Mouse (Mus musculus) MEL (cell line): ENCODE data around the gene Spaca6. TPM values are rescaled to one million over a fixed set of nuclear protein-coding genes. Genes with fewer than 3 reads are reported as not detected.
A peak's percentile ranks its signal among the peaks of the same experiment; 100 is the strongest.

ENCODE experiments used
- DNase-seq: peaks from one replicate; pipeline ENCODE4 v3.0.0; 2011; ENCODE audit warnings: low read depth, low spot score
- H3K27ac ChIP-seq: 2 replicates; pipeline ENCODE4 v1.5.1; 2012; ENCODE audit warnings: low read depth, mild to moderate bottlenecking, control low read depth, low read length, moderate library complexity; ENCODE audit not compliant: control insufficient read depth
- H3K27me3 ChIP-seq, 2 experiments: fragments of 150-350 bp in 1 of 2; sonication (generic) in 1 of 2; 2 replicates each; pipeline ENCODE4 v1.6.1; 2012; ENCODE audit warnings: low read length in 2 of 2, mild to moderate bottlenecking in 2 of 2, improper control_type of control experiment in 1 of 2, moderate library complexity in 1 of 2; ENCODE audit not compliant: insufficient read depth in 2 of 2, control insufficient read depth in 1 of 2
- H3K36me3 ChIP-seq, 2 experiments: 2 replicates each; pipeline ENCODE4 v1.6.1; 2012 to 2014; ENCODE audit warnings: low read length in 2 of 2, improper control_type of control experiment in 1 of 2, inconsistent platforms in 1 of 2, mild to moderate bottlenecking in 1 of 2; ENCODE audit not compliant: insufficient read depth in 2 of 2, control insufficient read depth in 1 of 2
- H3K4me1 ChIP-seq, 2 experiments: fragments of 150-350 bp in 1 of 2; sonication (generic) in 1 of 2; 2 replicates each; pipeline ENCODE4 v1.6.1; 2012; ENCODE audit warnings: low read length in 2 of 2, improper control_type of control experiment in 1 of 2, mild to moderate bottlenecking in 1 of 2; ENCODE audit not compliant: insufficient read depth in 2 of 2, control insufficient read depth in 1 of 2
- H3K4me3 ChIP-seq, 2 experiments: fragments of 150-350 bp in 1 of 2; sonication (generic) in 1 of 2; 2 replicates each; pipeline ENCODE4 v1.5.1; 2012; ENCODE audit warnings: low read depth in 2 of 2, low read length in 2 of 2, mild to moderate bottlenecking in 2 of 2, moderate library complexity in 2 of 2, control low read depth in 1 of 2, improper control_type of control experiment in 1 of 2; ENCODE audit not compliant: control insufficient read depth in 1 of 2, insufficient read depth in 1 of 2
- H3K79me2 ChIP-seq: 2 replicates; pipeline ENCODE4 v1.6.1; 2012; ENCODE audit warnings: mild to moderate bottlenecking, low read length, moderate library complexity; ENCODE audit not compliant: control insufficient read depth, poor library complexity, insufficient read depth
- H3K9ac ChIP-seq: 2 replicates; pipeline ENCODE4 v1.6.1; 2012; ENCODE audit warnings: low read depth, mild to moderate bottlenecking, control low read depth, low read length, moderate library complexity; ENCODE audit not compliant: control insufficient read depth, poor library complexity, severe bottlenecking
- H3K9me3 ChIP-seq: fragments of 150-350 bp; sonication (generic); replicated peaks from 2 replicates; pipeline ENCODE4 v1.6.1; 2012; ENCODE audit warnings: mild to moderate bottlenecking, low read length, improper control_type of control experiment, moderate library complexity; ENCODE audit not compliant: insufficient read depth
- BHLHE40 ChIP-seq: IDR thresholded peaks from 2 replicates; pipeline ENCODE4 v1.6.1; 2012; ENCODE audit warnings: low read depth, mild to moderate bottlenecking, inconsistent platforms, low read length, improper control_type of control experiment, borderline replicate concordance
- CHD2 ChIP-seq: IDR thresholded peaks from 2 replicates; pipeline ENCODE4 v1.6.1; 2011; ENCODE audit warnings: low read length, improper control_type of control experiment
- CTCF ChIP-seq, 3 experiments: IDR thresholded peaks in 2 of 3; conservative IDR thresholded peaks in 1 of 3; 2 replicates each; pipeline ENCODE4 v1.5.1; 2011 to 2012; ENCODE audit warnings: low read length in 3 of 3, low read depth in 2 of 3, mild to moderate bottlenecking in 2 of 3, improper control_type of control experiment in 1 of 3, inconsistent platforms in 1 of 3, mixed read lengths in 1 of 3, moderate library complexity in 1 of 3; ENCODE audit not compliant: control insufficient read depth in 1 of 3, insufficient read depth in 1 of 3, poor library complexity in 1 of 3, severe bottlenecking in 1 of 3
- E2F4 ChIP-seq: IDR thresholded peaks from 2 replicates; pipeline ENCODE4 v1.6.1; 2011; ENCODE audit warnings: low read depth, low read length, improper control_type of control experiment, borderline replicate concordance
- ELF1 ChIP-seq: IDR thresholded peaks from 2 replicates; pipeline ENCODE4 v1.6.1; 2014; ENCODE audit warnings: low read depth, mild to moderate bottlenecking, inconsistent platforms, low read length, improper control_type of control experiment, moderate library complexity
- EP300 ChIP-seq, 2 experiments: IDR thresholded peaks; 2 replicates each; pipeline ENCODE4 v1.6.1; 2011; ENCODE audit warnings: improper control_type of control experiment in 2 of 2, low read length in 2 of 2, low read depth in 1 of 2, mild to moderate bottlenecking in 1 of 2
- ETS1 ChIP-seq: IDR thresholded peaks from 2 replicates; pipeline ENCODE4 v1.6.1; 2012; ENCODE audit warnings: low read depth, mild to moderate bottlenecking, inconsistent platforms, low read length, improper control_type of control experiment, moderate library complexity
- GABPA ChIP-seq: IDR thresholded peaks from 2 replicates; pipeline ENCODE4 v1.6.1; 2012; ENCODE audit warnings: low read depth, mild to moderate bottlenecking, inconsistent platforms, low read length, improper control_type of control experiment, moderate library complexity
- GATA1 ChIP-seq: IDR thresholded peaks from 2 replicates; pipeline ENCODE4 v1.6.1; 2011; ENCODE audit warnings: low read depth, low read length, improper control_type of control experiment
- HCFC1 ChIP-seq: IDR thresholded peaks from 2 replicates; pipeline ENCODE4 v1.6.1; 2012; ENCODE audit warnings: low read depth, mild to moderate bottlenecking, inconsistent platforms, low read length, improper control_type of control experiment, moderate library complexity
- JUND ChIP-seq: IDR thresholded peaks from 2 replicates; pipeline ENCODE4 v1.6.1; 2011; ENCODE audit warnings: low read depth, mild to moderate bottlenecking, improper control_type of control experiment, low read length
- KAT2A ChIP-seq: conservative IDR thresholded peaks from 2 replicates; pipeline ENCODE4 v1.6.1; 2012; ENCODE audit warnings: low read depth, low read length, improper control_type of control experiment, inconsistent platforms
- MAFK ChIP-seq: IDR thresholded peaks from 2 replicates; pipeline ENCODE4 v1.6.1; 2011; ENCODE audit warnings: low read depth, mild to moderate bottlenecking, low read length, improper control_type of control experiment, borderline replicate concordance
- MAZ ChIP-seq: IDR thresholded peaks from 2 replicates; pipeline ENCODE4 v1.6.1; 2012; ENCODE audit warnings: low read depth, mild to moderate bottlenecking, inconsistent platforms, low read length, improper control_type of control experiment
- MEF2A ChIP-seq: IDR thresholded peaks from 2 replicates; pipeline ENCODE4 v1.6.1; 2014; ENCODE audit warnings: low read depth, mild to moderate bottlenecking, inconsistent platforms, low read length, improper control_type of control experiment; ENCODE audit not compliant: poor library complexity, insufficient replicate concordance, severe bottlenecking; ENCODE audit errors: extremely low read depth
- MXI1 ChIP-seq: IDR thresholded peaks from 2 replicates; pipeline ENCODE4 v1.6.1; 2011; ENCODE audit warnings: mild to moderate bottlenecking, low read depth, low read length, improper control_type of control experiment
- MYC ChIP-seq: IDR thresholded peaks from 2 replicates; pipeline ENCODE4 v1.6.1; 2011; ENCODE audit warnings: low read depth, mild to moderate bottlenecking, low read length, improper control_type of control experiment, moderate library complexity
- NELFE ChIP-seq: IDR thresholded peaks from 2 replicates; pipeline ENCODE4 v1.6.1; 2011; ENCODE audit warnings: low read depth, low read length, improper control_type of control experiment
- NRF1 ChIP-seq: IDR thresholded peaks from 2 replicates; pipeline ENCODE4 v1.6.1; 2014; ENCODE audit warnings: low read depth, mild to moderate bottlenecking, inconsistent platforms, low read length, improper control_type of control experiment, moderate library complexity; ENCODE audit not compliant: poor library complexity, insufficient read depth, severe bottlenecking
- POLR2A ChIP-seq, 2 experiments: IDR thresholded peaks; 2 replicates each; pipeline ENCODE4 v1.6.1; 2011 to 2012; ENCODE audit warnings: low read length in 2 of 2, mild to moderate bottlenecking in 2 of 2, control low read depth in 1 of 2, improper control_type of control experiment in 1 of 2, low read depth in 1 of 2, moderate library complexity in 1 of 2; ENCODE audit not compliant: control insufficient read depth in 1 of 2, insufficient read depth in 1 of 2, poor library complexity in 1 of 2
- POLR2AphosphoS2 ChIP-seq: IDR thresholded peaks from 2 replicates; pipeline ENCODE4 v1.6.1; 2011; ENCODE audit warnings: low read length, improper control_type of control experiment
- POLR2AphosphoS5 ChIP-seq: IDR thresholded peaks from 2 replicates; pipeline ENCODE4 v1.6.1; 2012; ENCODE audit warnings: low read depth, borderline replicate concordance, mild to moderate bottlenecking, inconsistent platforms, low read length, moderate library complexity, mixed read lengths
- RAD21 ChIP-seq: IDR thresholded peaks from 2 replicates; pipeline ENCODE4 v1.6.1; 2011; ENCODE audit warnings: mild to moderate bottlenecking, low read depth, low read length, improper control_type of control experiment
- RCOR1 ChIP-seq: IDR thresholded peaks from 2 replicates; pipeline ENCODE4 v1.6.1; 2012; ENCODE audit warnings: low read depth, mild to moderate bottlenecking, inconsistent platforms, low read length, improper control_type of control experiment
- SIN3A ChIP-seq: IDR thresholded peaks from 2 replicates; pipeline ENCODE4 v1.6.1; 2012; ENCODE audit warnings: low read length, improper control_type of control experiment, inconsistent platforms
- SMC3 ChIP-seq: IDR thresholded peaks from 2 replicates; pipeline ENCODE4 v1.6.1; 2011; ENCODE audit warnings: low read depth, low read length, improper control_type of control experiment
- TAL1 ChIP-seq: IDR thresholded peaks from 2 replicates; pipeline ENCODE4 v1.6.1; 2012; ENCODE audit warnings: mild to moderate bottlenecking, inconsistent platforms, low read length, moderate library complexity, mixed read lengths
- TBP ChIP-seq: IDR thresholded peaks from 2 replicates; pipeline ENCODE4 v1.8.0; 2011; ENCODE audit warnings: low read depth, low read length, improper control_type of control experiment
- TCF12 ChIP-seq: IDR thresholded peaks from 2 replicates; pipeline ENCODE4 v1.6.1; 2014; ENCODE audit warnings: low read depth, mild to moderate bottlenecking, inconsistent platforms, low read length, improper control_type of control experiment, moderate library complexity
- UBTF ChIP-seq: IDR thresholded peaks from 2 replicates; pipeline ENCODE4 v1.6.1; 2012; ENCODE audit warnings: low read depth, mild to moderate bottlenecking, inconsistent platforms, low read length, improper control_type of control experiment, moderate library complexity, borderline replicate concordance; ENCODE audit not compliant: insufficient read depth
- USF1 ChIP-seq: IDR thresholded peaks from 2 replicates; pipeline ENCODE4 v1.6.1; 2014; ENCODE audit warnings: low read depth, mild to moderate bottlenecking, inconsistent platforms, low read length, improper control_type of control experiment, moderate library complexity
- USF2 ChIP-seq, 2 experiments: IDR thresholded peaks; 2 replicates each; pipeline ENCODE4 v1.6.1; 2011 to 2012; ENCODE audit warnings: improper control_type of control experiment in 2 of 2, low read length in 2 of 2, borderline replicate concordance in 1 of 2, inconsistent platforms in 1 of 2, low read depth in 1 of 2, mild to moderate bottlenecking in 1 of 2; ENCODE audit not compliant: insufficient read depth in 1 of 2
- ZKSCAN1 ChIP-seq: IDR thresholded peaks from 2 replicates; pipeline ENCODE4 v1.6.1; 2012; ENCODE audit warnings: low read depth, mild to moderate bottlenecking, inconsistent platforms, low read length, improper control_type of control experiment, moderate library complexity
- ZMIZ1 ChIP-seq: IDR thresholded peaks from 2 replicates; pipeline ENCODE4 v1.6.1; 2012; ENCODE audit warnings: low read depth, mild to moderate bottlenecking, inconsistent platforms, low read length, improper control_type of control experiment, moderate library complexity
- ZNF384 ChIP-seq: IDR thresholded peaks from 2 replicates; pipeline ENCODE4 v1.6.1; 2012; ENCODE audit warnings: low read depth, mild to moderate bottlenecking, inconsistent platforms, low read length, improper control_type of control experiment
- polyA plus RNA-seq, 2 experiments: library from polyadenylated mRNA; stranded (reverse) in 1 of 2; unstranded in 1 of 2; fragments of >175 nt in 1 of 2; fragments of >200 nt in 1 of 2; gene quantifications; 2 replicates each; pipeline versions ENCODE4 v1.2.1 to v1.2.4; 2012; ENCODE audit warnings: low replicate concordance in 2 of 2, low read depth in 1 of 2; ENCODE audit not compliant: insufficient read length in 2 of 2, insufficient read depth in 1 of 2, missing spikeins in 1 of 2
- total RNA-seq: library from RNA; depleted of rRNA; stranded (reverse); fragments of 300-350 nt; gene quantifications from 2 replicates; pipeline ENCODE4 v1.2.3, GENCODE M21; 2012

Gene Spaca6
- total and polyA plus RNA-seq, 3 experiments: 1.0 to 6.4 TPM; not detected in 1

- H3K4me1 ChIP-seq: 0 out of 4 replicates have a peak, but pooled peaks cover 0 to 4% of the 10 kb centered on the region in 2 experiments
- H3K9me3 ChIP-seq: no peaks in the 10 kb centered on the region
- peak overlapping the region; percentile 46 for H3K27ac ChIP-seq
- H3K4me3 ChIP-seq: peak overlapping the region; percentile 87 to 89
- H3K36me3 ChIP-seq: peaks cover 0 to 7% of the 10 kb centered on the region in 2 experiments; a peak in 2 of 4 replicates
- DNase-seq: peak; percentile 95
- H3K27me3 ChIP-seq: no peaks in the 10 kb centered on the region
- peak overlapping the region; percentile 85 for H3K9ac ChIP-seq
- peaks cover 6% of the 10 kb centered on the region for H3K79me2 ChIP-seq
- TF ChIP-seq NRF1: no peak
- TF ChIP-seq MYC: 0 out of 2 replicates have a peak, but pooled peaks have one; percentile 26
- peak; percentile 82 for TF ChIP-seq ELF1
- peak; percentile 48 to 90; a peak in 3 of 4 replicates for TF ChIP-seq POLR2A (IDR thresholded peaks at IDR 0.05; ENCODE audit: control insufficient read depth in 1 of 2, insufficient read depth in 1 of 2, low read depth in 1 of 2, low read length in 2 of 2, poor library complexity in 1 of 2)
- TF ChIP-seq RAD21: peak; percentile 46
- TF ChIP-seq ZMIZ1: peak; percentile 74
- TF ChIP-seq CTCF (IDR thresholded peaks at IDR 0.05 in 2 of 3, conservative IDR thresholded peaks at IDR 0.05 in 1 of 3; ENCODE audit: control insufficient read depth in 1 of 3, insufficient read depth in 1 of 3, low read depth in 2 of 3, low read length in 3 of 3, poor library complexity in 1 of 3, severe bottlenecking in 1 of 3): peak; percentile 59 to 80 (median 77)
- TF ChIP-seq POLR2AphosphoS5: no peak
- no peak for TF ChIP-seq GATA1
- TF ChIP-seq SMC3: peak; percentile 63
- TF ChIP-seq JUND: no peak
- TF ChIP-seq USF1: peak; percentile 87
- TF ChIP-seq RCOR1: peak; percentile 47; the same call in 1 of the 2 replicates
- TF ChIP-seq KAT2A: peak; percentile 30; the same call in 1 of the 2 replicates
- peak; percentile 71; the same call in 1 of the 2 replicates for TF ChIP-seq SIN3A
- TF ChIP-seq ZKSCAN1: no peak
- TF ChIP-seq MEF2A: no peak
- TF ChIP-seq BHLHE40: peak; percentile 95
- TF ChIP-seq TAL1: no peak
- TF ChIP-seq POLR2AphosphoS2: peak; percentile 67; the same call in 1 of the 2 replicates
- peak; percentile 95 for TF ChIP-seq MAZ
- TF ChIP-seq USF2 (IDR thresholded peaks at IDR 0.05; ENCODE audit: borderline replicate concordance in 1 of 2, insufficient read depth in 1 of 2, low read depth in 1 of 2, low read length in 2 of 2): 0 out of 4 replicates have a peak, but pooled peaks of 1 of the 2 experiments have one; percentile 9
- TF ChIP-seq E2F4: no peak
- no peak for TF ChIP-seq GABPA
- TF ChIP-seq ETS1: peak; percentile 71
- peak; percentile 79; the same call in 1 of the 2 replicates for TF ChIP-seq HCFC1
- no peak for TF ChIP-seq TCF12
- TF ChIP-seq MXI1: peak; percentile 80
- no peak for TF ChIP-seq MAFK
- TF ChIP-seq TBP: peak; percentile 80
- no peak for TF ChIP-seq EP300 (IDR thresholded peaks at IDR 0.05; ENCODE audit: low read depth in 1 of 2, low read length in 2 of 2)
- no peak for TF ChIP-seq UBTF
- no peak for TF ChIP-seq CHD2
- peak; percentile 82 for TF ChIP-seq NELFE
- no peak for TF ChIP-seq ZNF384
Observed at GRCm38 (mm10) chr17:17837919-17838701, 11.2 kb downstream of the Spaca6 start.
